In genomic region chr17:90454356-90454737, GRCm38 (mm10) we compare ENCODE assay signal across 7 mouse cellular contexts.
DNase-seq lines count a peak whose midpoint lies in the region; ATAC-seq and TF ChIP-seq lines count a peak whose summit lies in the region.

No protein-coding gene starts in this region.

- no peak for TF ChIP-seq POLR2A in cortical plate, adult 2 months (IDR thresholded peaks at IDR 0.05; ENCODE audit: extremely low read depth, insufficient read depth, low read length)

- TF ChIP-seq CTCF in cortical plate, adult 2 months (IDR thresholded peaks at IDR 0.05; ENCODE audit: extremely low read depth, insufficient read depth, low read length), result no peak
- peak; percentile 58 for TF ChIP-seq CTCF in midbrain, postnatal 0 days (IDR thresholded peaks at IDR 0.05)

- peaks cover 17% of the 10 kb centered on the region for H3K4me1 ChIP-seq in lung, embryonic 15.5 days
- H3K4me1 ChIP-seq in cortical plate, adult 2 months (ENCODE audit: control insufficient read depth, insufficient read depth, low read length), result no peaks in the 10 kb centered on the region; the same call in 1 of the 2 replicates
- H3K4me1 ChIP-seq in hindbrain, embryonic 15.5 days (replicated peaks), result peaks cover 22% of the 10 kb centered on the region
- peaks cover 6% of the 10 kb centered on the region; the same call in 1 of the 2 replicates for H3K4me1 ChIP-seq in midbrain, postnatal 0 days (ENCODE audit: insufficient read depth, low read length)

- no peak overlapping the region for H3K9ac ChIP-seq in lung, embryonic 15.5 days
- peak overlapping the region; percentile 94 for H3K9ac ChIP-seq in hindbrain, embryonic 15.5 days
- peak overlapping the region; percentile 81 for H3K9ac ChIP-seq in midbrain, postnatal 0 days (replicated peaks; ENCODE audit: low read length, poor library complexity, severe bottlenecking)

- peak overlapping the region; percentile 41 for H3K4me3 ChIP-seq in lung, embryonic 15.5 days
- H3K4me3 ChIP-seq in cortical plate, adult 2 months (ENCODE audit: insufficient read depth, low read length), result peak overlapping the region; percentile 97
- peak overlapping the region; percentile 65 for H3K4me3 ChIP-seq in hindbrain, embryonic 15.5 days
- H3K4me3 ChIP-seq in midbrain, postnatal 0 days (ENCODE audit: low read depth, low read length), result peak overlapping the region; percentile 74

- H3K4me2 ChIP-seq in lung, embryonic 15.5 days, result peak overlapping the region; percentile 83
- peak overlapping the region; percentile 76 for H3K4me2 ChIP-seq in hindbrain, embryonic 15.5 days
- peak overlapping the region; percentile 71 for H3K4me2 ChIP-seq in midbrain, postnatal 0 days (ENCODE audit: low read depth, low read length, poor library complexity, severe bottlenecking)

- no peak overlapping the region for H3K27ac ChIP-seq in lung, embryonic 15.5 days
- H3K27ac ChIP-seq in cortical plate, adult 2 months (ENCODE audit: insufficient read depth, low read length), result peak overlapping the region; percentile 86
- peak overlapping the region; percentile 91 for H3K27ac ChIP-seq in hindbrain, embryonic 15.5 days (replicated peaks)
- H3K27ac ChIP-seq in midbrain, postnatal 0 days (ENCODE audit: low read depth, low read length), result peak overlapping the region; percentile 86

- 2% methylated on average over 15 of the region's 15 CpGs for WGBS in lung, embryonic 15.5 days
- WGBS in hindbrain, embryonic 15.5 days, result 0% methylated on average over 15 of the region's 15 CpGs
- 3% methylated on average over 10 of the region's 15 CpGs for WGBS in midbrain, postnatal 0 days

- ATAC-seq in lung, embryonic 15.5 days (ENCODE audit: borderline replicate concordance, extremely low read depth, low FRiP score, low TSS enrichment), result no peak
- peak; percentile 62 for ATAC-seq in hindbrain, embryonic 15.5 days (ENCODE audit: low FRiP score, low read depth)
- peak; percentile 72 for ATAC-seq in midbrain, postnatal 0 days (ENCODE audit: low FRiP score)

- H3K9me3 ChIP-seq in lung, embryonic 15.5 days, result no peaks in the 10 kb centered on the region
- no peaks in the 10 kb centered on the region for H3K9me3 ChIP-seq in hindbrain, embryonic 15.5 days
- no peaks in the 10 kb centered on the region for H3K9me3 ChIP-seq in midbrain, postnatal 0 days (ENCODE audit: low read length)

- DNase-seq in lung, postnatal 10 days, result no peak
- peak; percentile 67 for DNase-seq in midbrain, postnatal 0 days (ENCODE audit: low spot score)
- DNase-seq in c-Kit-positive CD71-positive TER-119-positive erythroid progenitor cells, embryonic 14.5 days (ENCODE audit: low spot score), result no peak
- no peak for DNase-seq in lung, postnatal 36 days

- H3K36me3 ChIP-seq in lung, embryonic 15.5 days, result no peaks in the 10 kb centered on the region
- H3K36me3 ChIP-seq in hindbrain, embryonic 15.5 days, result no peaks in the 10 kb centered on the region
- no peaks in the 10 kb centered on the region for H3K36me3 ChIP-seq in midbrain, postnatal 0 days (ENCODE audit: insufficient read depth, low read length)

- peaks cover 38% of the 10 kb centered on the region for H3K27me3 ChIP-seq in lung, embryonic 15.5 days
- H3K27me3 ChIP-seq in hindbrain, embryonic 15.5 days, result no peaks in the 10 kb centered on the region
- no peaks in the 10 kb centered on the region for H3K27me3 ChIP-seq in midbrain, postnatal 0 days (ENCODE audit: insufficient read depth, low read length)

Comparison
In these comparisons a context has a peak if more than half of its experiments do, and no peak if none do; other contexts are left out.
1. H3K4me3 ChIP-seq: peak in every context shown above with its lines; median percentile 97 in cortical plate, adult 2 months; 74 in midbrain, postnatal 0 days; 65 in hindbrain, embryonic 15.5 days; 41 in lung, embryonic 15.5 days.